Mouse (Mus musculus): ENCODE results near the gene Ptov1. TPM values are rescaled to one million over a fixed set of nuclear protein-coding genes. Genes with fewer than 3 reads are reported as not detected.
A peak's percentile ranks its signal among the peaks of the same experiment; 100 is the strongest.

Ptov1 gene
- polyA plus RNA-seq, 1 experiment from 2014 or later: 156 TPM

DNA sequence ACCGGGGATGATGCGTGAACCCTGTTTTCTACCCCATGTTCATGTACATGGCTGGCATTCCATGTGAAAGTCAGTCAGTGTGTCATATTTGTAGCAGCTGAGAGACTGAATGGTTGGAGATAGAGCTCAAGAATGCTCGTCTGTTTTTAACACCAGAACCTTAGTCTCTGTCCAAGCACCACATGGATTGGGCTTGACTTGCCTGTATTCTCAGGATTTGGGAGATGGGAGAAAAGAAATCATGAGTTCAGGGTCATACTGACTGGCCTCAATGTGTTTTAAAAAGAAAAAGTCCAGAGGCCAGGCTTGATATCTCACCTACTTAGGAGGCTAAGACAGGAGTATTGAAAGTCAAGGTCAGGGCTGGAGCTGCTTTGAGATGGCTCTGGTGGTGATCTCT lies 52.1 kb downstream of the Ptov1 start:
- no peak for ATAC-seq (ENCODE audit: insufficient read depth, low FRiP score)
- WGBS: 14% methylated on average over 3 of the region's 3 CpGs

DNA sequence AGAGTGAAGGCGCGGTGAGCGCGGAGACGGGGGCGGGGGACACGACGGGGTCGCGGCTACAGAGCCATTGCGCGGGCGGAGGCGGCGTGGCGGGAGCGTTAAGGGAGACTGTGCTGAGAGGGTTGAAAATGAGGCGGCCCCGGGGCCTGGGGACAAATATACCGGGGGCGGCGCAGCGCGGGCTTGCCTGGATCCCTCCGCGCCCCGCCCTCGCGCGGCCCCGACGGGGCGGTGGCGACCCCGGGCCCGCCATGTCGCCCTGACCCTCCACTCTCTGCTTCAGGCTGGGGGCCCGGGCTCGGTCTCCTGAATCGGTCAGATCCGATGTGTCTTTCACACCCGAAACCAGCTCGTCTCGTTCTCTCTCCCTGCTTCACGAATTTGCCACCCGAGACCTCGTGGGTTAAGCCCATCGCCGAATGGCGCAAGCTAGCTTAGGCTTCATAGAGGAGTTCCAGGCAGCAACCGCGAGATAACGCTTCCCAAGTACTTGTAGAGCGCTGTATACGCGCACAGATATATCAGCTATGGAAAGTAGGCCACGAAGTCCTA lies 53.0 kb downstream of the Ptov1 start, which contains the start of gene Atf5:
TSS of gene Atf5 (minus strand) at position 189 of the 552 bp plus-strand sequence.
- H3K4me1 ChIP-seq (ENCODE audit: control insufficient read depth, insufficient read depth, low read length): peaks cover 38% of the 10 kb centered on the region
- 0 out of 2 replicates have a peak, but pooled peaks cover 3% of the 10 kb centered on the region for H3K36me3 ChIP-seq (ENCODE audit: control insufficient read depth, insufficient read depth, low read length)
- no peaks in the 10 kb centered on the region for H3K9me3 ChIP-seq (replicated peaks; ENCODE audit: control insufficient read depth, low read length)
- H3K9ac ChIP-seq (ENCODE audit: low read length): peak within 1 kb of the TSS; percentile 95
- H3K4me2 ChIP-seq (ENCODE audit: low read depth, low read length): peak within 1 kb of the TSS; percentile 89
- ATAC-seq (ENCODE audit: insufficient read depth, low FRiP score): peak; percentile 34
- peak within 1 kb of the TSS; percentile 98 for H3K27ac ChIP-seq (ENCODE audit: low read length)
- no peaks in the 10 kb centered on the region for H3K27me3 ChIP-seq (ENCODE audit: control insufficient read depth, insufficient read depth, low read length)
- under 1% methylated on average over 54 of the region's 57 CpGs for WGBS
- H3K4me3 ChIP-seq (replicated peaks; ENCODE audit: low read length): peak within 1 kb of the TSS; percentile 85

More for the DNA sequence above, 52.1 kb downstream of the Ptov1 start:
- Histone ChIP-seq H3K9ac (ENCODE audit: low read length) (peak overlapping the region; percentile 95), H3K9me3 (replicated peaks; ENCODE audit: control insufficient read depth, low read length) (no peaks in the 10 kb centered on the region), H3K27me3 (ENCODE audit: control insufficient read depth, insufficient read depth, low read length) (no peaks in the 10 kb centered on the region), H3K4me3 (replicated peaks; ENCODE audit: low read length) (peak overlapping the region; percentile 85), H3K36me3 (ENCODE audit: control insufficient read depth, insufficient read depth, low read length) (0 out of 2 replicates have a peak, but pooled peaks cover under 1% of the 10 kb centered on the region), H3K27ac (ENCODE audit: low read length) (peak overlapping the region; percentile 98), H3K4me2 (ENCODE audit: low read depth, low read length) (peak overlapping the region; percentile 89), H3K4me1 (ENCODE audit: control insufficient read depth, insufficient read depth, low read length) (peaks cover 38% of the 10 kb centered on the region)

DNA sequence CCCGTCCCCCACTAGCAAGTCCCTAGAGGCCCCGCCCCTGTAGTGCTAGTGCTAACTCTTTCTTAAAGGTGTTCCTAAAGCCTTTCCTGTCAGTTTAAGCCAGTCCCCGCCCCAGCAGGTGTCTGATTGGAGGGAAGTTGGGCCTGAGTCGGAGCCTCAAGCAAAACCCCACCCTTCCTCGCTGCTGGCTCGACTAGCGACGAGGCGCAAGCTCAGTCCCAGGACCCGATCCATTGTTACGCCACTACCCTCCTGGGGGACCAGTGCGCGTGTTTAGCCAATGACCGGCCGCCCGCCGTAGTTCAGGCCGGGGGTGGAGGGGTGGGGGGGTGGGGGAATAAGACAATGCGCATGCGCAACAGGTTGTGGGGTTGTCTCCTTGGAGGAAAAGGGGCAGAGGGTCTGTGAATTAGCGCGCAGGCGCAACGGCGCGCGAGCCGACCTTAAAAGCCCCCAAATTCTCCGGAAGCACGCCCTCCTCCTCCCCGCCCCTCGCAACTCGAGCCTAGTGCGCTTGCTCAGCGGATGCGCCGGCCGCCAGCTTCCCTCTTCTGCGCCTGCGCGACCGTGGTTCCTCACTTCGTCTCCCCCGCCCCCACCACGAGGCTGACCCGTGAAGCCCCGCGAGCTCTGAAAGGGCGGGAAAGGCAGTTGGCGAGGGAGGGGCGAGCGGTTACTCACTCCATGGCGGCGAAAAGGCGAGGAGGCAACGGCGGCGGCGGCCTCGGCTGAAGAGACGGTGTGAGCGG lies 53.7 kb downstream of the Ptov1 start, which contains the start of the genes Nup62 and Il4i1:
TSS of gene Nup62 (plus strand) at position 368 of the 749 bp plus-strand sequence.
TSS of gene Il4i1 (plus strand) at position 667 of the 749 bp plus-strand sequence.
- H3K9ac ChIP-seq (ENCODE audit: low read length): peak within 1 kb of the TSS; percentile 95
- under 1% methylated on average over 61 of the region's 62 CpGs for WGBS

DNA sequence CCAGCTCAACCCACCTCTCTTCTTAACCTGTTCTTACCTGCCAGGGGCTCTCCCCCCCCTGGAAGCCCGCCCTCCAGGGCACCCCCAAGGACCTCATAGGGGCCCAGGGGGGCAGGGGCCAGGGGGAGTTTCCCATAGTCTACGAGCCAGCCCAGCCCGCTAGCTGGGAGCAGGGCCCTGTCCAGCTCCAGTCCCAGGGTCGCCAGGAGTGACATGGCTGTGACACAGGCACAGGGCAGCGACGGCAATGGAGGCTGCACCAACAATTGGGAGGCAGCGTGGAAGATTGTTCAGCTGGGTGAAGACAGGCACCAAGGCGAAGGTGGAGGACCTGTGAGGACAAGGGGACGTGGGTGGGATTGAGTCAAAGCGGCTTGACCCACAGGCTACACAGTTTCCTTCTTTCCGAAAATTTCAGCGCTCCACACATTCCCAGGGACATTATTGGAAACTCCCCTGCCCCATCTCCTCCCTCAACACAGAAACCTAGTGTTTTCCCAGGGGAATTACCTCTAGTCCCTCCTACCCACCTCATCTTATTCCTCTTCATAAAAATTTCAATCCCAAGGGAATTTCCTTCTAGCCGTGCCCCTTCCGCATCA lies 54.5 kb downstream of the Ptov1 start:
- Histone ChIP-seq H3K27me3 (ENCODE audit: control insufficient read depth, insufficient read depth, low read length) (no peaks in the 10 kb centered on the region), H3K4me1 (ENCODE audit: control insufficient read depth, insufficient read depth, low read length) (peaks cover 32% of the 10 kb centered on the region), H3K9ac (ENCODE audit: low read length) (peak overlapping the region; percentile 95), H3K4me3 (replicated peaks; ENCODE audit: low read length) (peak overlapping the region; percentile 85), H3K9me3 (replicated peaks; ENCODE audit: control insufficient read depth, low read length) (no peaks in the 10 kb centered on the region), H3K36me3 (ENCODE audit: control insufficient read depth, insufficient read depth, low read length) (0 out of 2 replicates have a peak, but pooled peaks cover 3% of the 10 kb centered on the region), H3K27ac (ENCODE audit: low read length) (peak overlapping the region; percentile 98), H3K4me2 (ENCODE audit: low read depth, low read length) (peak overlapping the region; percentile 89)
- no peak for ATAC-seq (ENCODE audit: insufficient read depth, low FRiP score)
- WGBS: 32% methylated on average over 14 of the region's 14 CpGs

More for the DNA sequence above, 53.7 kb downstream of the Ptov1 start, which contains the start of the genes Nup62 and Il4i1:
- ATAC-seq (ENCODE audit: insufficient read depth, low FRiP score): peak; percentile 93
- H3K9me3 ChIP-seq (replicated peaks; ENCODE audit: control insufficient read depth, low read length): no peaks in the 10 kb centered on the region
- peaks cover 38% of the 10 kb centered on the region for H3K4me1 ChIP-seq (ENCODE audit: control insufficient read depth, insufficient read depth, low read length)
- peak within 1 kb of the TSS; percentile 85 for H3K4me3 ChIP-seq (replicated peaks; ENCODE audit: low read length)
- 0 out of 2 replicates have a peak, but pooled peaks cover 3% of the 10 kb centered on the region for H3K36me3 ChIP-seq (ENCODE audit: control insufficient read depth, insufficient read depth, low read length)
- H3K27me3 ChIP-seq (ENCODE audit: control insufficient read depth, insufficient read depth, low read length): no peaks in the 10 kb centered on the region
- H3K27ac ChIP-seq (ENCODE audit: low read length): peak within 1 kb of the TSS; percentile 98
- peak within 1 kb of the TSS; percentile 89 for H3K4me2 ChIP-seq (ENCODE audit: low read depth, low read length)

DNA sequence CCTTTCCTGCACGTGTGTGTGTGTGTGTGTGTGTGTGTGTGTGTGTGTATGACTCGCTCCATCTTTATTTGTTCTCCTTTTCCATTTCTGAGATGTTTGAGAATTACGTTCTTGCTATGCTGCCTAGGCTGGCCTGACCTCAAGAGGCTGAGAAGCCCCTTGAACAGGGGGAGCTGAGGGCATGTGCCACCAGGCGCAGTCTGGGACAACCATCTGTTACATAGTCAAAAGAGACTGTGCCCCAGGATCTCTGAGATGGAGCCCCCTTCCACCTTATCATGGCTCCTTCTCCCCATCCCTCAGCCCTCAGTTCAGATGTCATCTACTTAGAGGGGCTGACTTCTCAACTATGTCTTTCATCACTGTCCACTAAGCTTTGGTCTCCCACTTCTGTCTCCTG lies 55.2 kb downstream of the Ptov1 start:
- H3K9ac ChIP-seq (ENCODE audit: low read length): no peak overlapping the region
- H3K9me3 ChIP-seq (replicated peaks; ENCODE audit: control insufficient read depth, low read length): no peaks in the 10 kb centered on the region
- H3K4me2 ChIP-seq (ENCODE audit: low read depth, low read length): no peak overlapping the region
- H3K4me1 ChIP-seq (ENCODE audit: control insufficient read depth, insufficient read depth, low read length): peaks cover 27% of the 10 kb centered on the region
- WGBS: 86% methylated on average over 4 of the region's 4 CpGs
- ATAC-seq (ENCODE audit: insufficient read depth, low FRiP score): no peak
- no peaks in the 10 kb centered on the region for H3K27me3 ChIP-seq (ENCODE audit: control insufficient read depth, insufficient read depth, low read length)
- H3K4me3 ChIP-seq (replicated peaks; ENCODE audit: low read length): no peak overlapping the region
- 0 out of 2 replicates have a peak, but pooled peaks cover 3% of the 10 kb centered on the region for H3K36me3 ChIP-seq (ENCODE audit: control insufficient read depth, insufficient read depth, low read length)
- no peak overlapping the region for H3K27ac ChIP-seq (ENCODE audit: low read length)

DNA sequence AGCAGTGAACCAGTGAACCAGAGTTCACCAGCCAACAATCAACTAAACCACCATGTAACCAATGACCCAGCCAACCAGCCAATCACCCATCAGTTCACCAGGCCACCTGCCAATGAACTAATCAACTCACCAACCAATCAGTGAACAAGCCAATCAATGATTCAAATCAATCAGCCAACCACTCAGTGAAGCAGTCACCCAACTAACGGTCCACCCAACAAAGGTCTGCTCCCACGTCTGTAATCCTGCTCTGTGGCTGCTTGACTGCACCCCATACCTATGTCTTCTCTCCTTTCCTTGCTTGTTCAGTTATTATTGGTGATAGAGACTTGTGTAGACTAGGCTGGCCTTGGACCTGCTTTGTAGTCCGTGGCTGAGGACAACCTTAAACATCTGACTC lies 55.6 kb downstream of the Ptov1 start:
- no peak for ATAC-seq (ENCODE audit: insufficient read depth, low FRiP score)
- 0 out of 2 replicates have a peak, but pooled peaks cover 3% of the 10 kb centered on the region for H3K36me3 ChIP-seq (ENCODE audit: control insufficient read depth, insufficient read depth, low read length)
- no peaks in the 10 kb centered on the region for H3K9me3 ChIP-seq (replicated peaks; ENCODE audit: control insufficient read depth, low read length)
- WGBS: 91% methylated on average over 3 of the region's 3 CpGs
- peaks cover 23% of the 10 kb centered on the region for H3K4me1 ChIP-seq (ENCODE audit: control insufficient read depth, insufficient read depth, low read length)
- H3K27ac ChIP-seq (ENCODE audit: low read length): no peak overlapping the region
- H3K27me3 ChIP-seq (ENCODE audit: control insufficient read depth, insufficient read depth, low read length): no peaks in the 10 kb centered on the region
- H3K4me2 ChIP-seq (ENCODE audit: low read depth, low read length): no peak overlapping the region
- H3K4me3 ChIP-seq (replicated peaks; ENCODE audit: low read length): no peak overlapping the region
- H3K9ac ChIP-seq (ENCODE audit: low read length): no peak overlapping the region

MicroRNA genes within 50 kb of the gene (microRNA counts, 519-probe panel; counts per million panel counts)
- microRNA mmu-miR-707: not detected

Small RNAs within 50 kb of the gene (microRNA-seq; reads per million reads assigned to microRNA genes)
- not detected for gene Mir707

Other genes with a start within 250 kb of the Ptov1 start
- gene Myh14, start 198.9 kb downstream of the Ptov1 start, polyA plus RNA-seq (2015; fragmentation: Nextera tagmentation; extraction: Ambion mirVana): 17.5 and 20.5 TPM in 2 replicates
- not detected in 2 replicates for gene Izumo2, start 161.0 kb downstream of the Ptov1 start, polyA plus RNA-seq (2015; fragmentation: Nextera tagmentation; extraction: Ambion mirVana)
- 32.1 and 32.8 TPM in 2 replicates for gene Vrk3, start 121.4 kb downstream of the Ptov1 start, polyA plus RNA-seq (2015; fragmentation: Nextera tagmentation; extraction: Ambion mirVana)
- gene Zfp473, start 118.7 kb downstream of the Ptov1 start, polyA plus RNA-seq (2015; fragmentation: Nextera tagmentation; extraction: Ambion mirVana): 1.8 and 2.3 TPM in 2 replicates
- 73.8 and 83.1 TPM in 2 replicates for gene Nup62, start 53.7 kb downstream of the Ptov1 start, polyA plus RNA-seq (2015; fragmentation: Nextera tagmentation; extraction: Ambion mirVana)
- 0.88 and 1.3 TPM in 2 replicates for gene Il4i1, start 53.4 kb downstream of the Ptov1 start, polyA plus RNA-seq (2015; fragmentation: Nextera tagmentation; extraction: Ambion mirVana)
- gene Atf5, start 53.1 kb downstream of the Ptov1 start, polyA plus RNA-seq (2015; fragmentation: Nextera tagmentation; extraction: Ambion mirVana): 3.8 and 4.6 TPM in 2 replicates
- gene Akt1s1, start 20.8 kb downstream of the Ptov1 start, polyA plus RNA-seq (2015; fragmentation: Nextera tagmentation; extraction: Ambion mirVana): 73.5 and 83.1 TPM in 2 replicates
- gene Tbc1d17, start 20.7 kb downstream of the Ptov1 start, polyA plus RNA-seq (2015; fragmentation: Nextera tagmentation; extraction: Ambion mirVana): 71.7 and 74.1 TPM in 2 replicates
- 32.6 and 34.8 TPM in 2 replicates for gene Pnkp, start 12.6 kb downstream of the Ptov1 start, polyA plus RNA-seq (2015; fragmentation: Nextera tagmentation; extraction: Ambion mirVana)
- 89.9 and 94.0 TPM in 2 replicates for gene Med25, start 22.9 kb upstream of the Ptov1 start, polyA plus RNA-seq (2015; fragmentation: Nextera tagmentation; extraction: Ambion mirVana)
- gene Fuz, start 26.3 kb upstream of the Ptov1 start, polyA plus RNA-seq (2015; fragmentation: Nextera tagmentation; extraction: Ambion mirVana): 23.1 and 24.7 TPM in 2 replicates
- 52.6 and 55.6 TPM in 2 replicates for gene Ap2a1, start 59.7 kb upstream of the Ptov1 start, polyA plus RNA-seq (2015; fragmentation: Nextera tagmentation; extraction: Ambion mirVana)
- 0.06 TPM in 1 of 2 replicates, not detected in the other for gene Tsks, start 73.4 kb upstream of the Ptov1 start, polyA plus RNA-seq (2015; fragmentation: Nextera tagmentation; extraction: Ambion mirVana)
- gene Cpt1c, start 105.1 kb upstream of the Ptov1 start, polyA plus RNA-seq (2015; fragmentation: Nextera tagmentation; extraction: Ambion mirVana): 19.9 and 23.4 TPM in 2 replicates
- gene Prmt1, start 116.8 kb upstream of the Ptov1 start, polyA plus RNA-seq (2015; fragmentation: Nextera tagmentation; extraction: Ambion mirVana): 302 and 324 TPM in 2 replicates
- 96.2 and 96.4 TPM in 2 replicates for gene Irf3, start 127.9 kb upstream of the Ptov1 start, polyA plus RNA-seq (2015; fragmentation: Nextera tagmentation; extraction: Ambion mirVana)
- 43.8 and 45.8 TPM in 2 replicates for gene Bcl2l12, start 128.9 kb upstream of the Ptov1 start, polyA plus RNA-seq (2015; fragmentation: Nextera tagmentation; extraction: Ambion mirVana)
- gene Scaf1, start 146.6 kb upstream of the Ptov1 start, polyA plus RNA-seq (2015; fragmentation: Nextera tagmentation; extraction: Ambion mirVana): 22.9 and 24.5 TPM in 2 replicates
- gene Rras, start 148.2 kb upstream of the Ptov1 start, polyA plus RNA-seq (2015; fragmentation: Nextera tagmentation; extraction: Ambion mirVana): 63.6 and 68.0 TPM in 2 replicates
- 8.3 and 8.7 TPM in 2 replicates for gene Prr12, start 183.1 kb upstream of the Ptov1 start, polyA plus RNA-seq (2015; fragmentation: Nextera tagmentation; extraction: Ambion mirVana)
- gene Nosip, start 192.6 kb upstream of the Ptov1 start, polyA plus RNA-seq (2015; fragmentation: Nextera tagmentation; extraction: Ambion mirVana): 55.7 TPM in 2 replicates
- gene Prrg2, start 192.9 kb upstream of the Ptov1 start, polyA plus RNA-seq (2015; fragmentation: Nextera tagmentation; extraction: Ambion mirVana): 24.7 and 27.4 TPM in 2 replicates
- gene Rcn3, start 222.4 kb upstream of the Ptov1 start, polyA plus RNA-seq (2015; fragmentation: Nextera tagmentation; extraction: Ambion mirVana): 388 and 395 TPM in 2 replicates
- 138 and 149 TPM in 2 replicates for gene Fcgrt, start 234.1 kb upstream of the Ptov1 start, polyA plus RNA-seq (2015; fragmentation: Nextera tagmentation; extraction: Ambion mirVana)